Mouse (Mus musculus) lung, postnatal 0 days (tissue): ENCODE results near the gene Bnip3. TPM values are rescaled to one million over a fixed set of nuclear protein-coding genes. Genes with fewer than 3 reads are reported as not detected.

Experiments used
- ATAC-seq: fragments of 200-750 bp; cut with Nextera tagmentation; 2 replicates; pipeline ENCODE4 v1.8.0; 2017; ENCODE audit warnings: moderate library complexity
- DNase-seq: peaks from one replicate; pipeline ENCODE4 v3.0.0-alpha.2; 2016; ENCODE audit warnings: low spot score
- H3K27ac ChIP-seq: fragments of 300-500 bp; sonication (generic); 2 replicates; pipeline ENCODE4 v1.5.1; 2014; ENCODE audit warnings: antibody characterized with exemption, mild to moderate bottlenecking, low read length, mixed read lengths
- H3K27me3 ChIP-seq: fragments of 300-500 bp; sonication (generic); replicated peaks from 2 replicates; pipeline ENCODE4 v1.6.1; 2014; ENCODE audit warnings: low read length, mixed read lengths; ENCODE audit not compliant: insufficient read depth
- H3K36me3 ChIP-seq: fragments of 300-500 bp; sonication (generic); 2 replicates; pipeline ENCODE4 v1.6.1; 2014; ENCODE audit warnings: low read length, mixed read lengths; ENCODE audit not compliant: insufficient read depth
- H3K4me1 ChIP-seq: fragments of 300-500 bp; sonication (generic); 2 replicates; pipeline ENCODE4 v1.6.1; 2014; ENCODE audit warnings: antibody characterized with exemption, low read depth, low read length, mixed read lengths; ENCODE audit not compliant: insufficient read depth
- H3K4me2 ChIP-seq: fragments of 300-500 bp; sonication (generic); replicated peaks from 2 replicates; pipeline ENCODE4 v1.6.1; 2014; ENCODE audit warnings: low read depth, mild to moderate bottlenecking, low read length, moderate library complexity, mixed read lengths
- H3K4me3 ChIP-seq: fragments of 300-500 bp; sonication (generic); 2 replicates; pipeline ENCODE4 v1.5.1; 2014; ENCODE audit warnings: low read depth, low read length
- H3K9ac ChIP-seq: fragments of 300-500 bp; sonication (generic); replicated peaks from 2 replicates; pipeline ENCODE4 v1.6.1; 2014; ENCODE audit warnings: low read depth, mild to moderate bottlenecking
- H3K9me3 ChIP-seq: fragments of 300-500 bp; sonication (generic); 2 replicates; pipeline ENCODE4 v1.6.1; 2016; ENCODE audit warnings: low read length, mixed read lengths
- CTCF ChIP-seq: IDR thresholded peaks from 2 replicates; pipeline ENCODE4 v1.5.1; 2016; ENCODE audit warnings: antibody characterized with exemption, mild to moderate bottlenecking
- EP300 ChIP-seq: IDR thresholded peaks from 2 replicates; pipeline ENCODE4 v1.6.1; 2016; ENCODE audit warnings: antibody characterized with exemption, mild to moderate bottlenecking, control low read depth
- WGBS: fragments of 180-500 bp; shearing (Covaris S2); extraction: QIAGEN DNeasy Blood & Tissue Kit; methylation state at CpG from one replicate; pipeline ENCODE4 v1.1.7; 2014; 5-methylcytosine and 5-hydroxymethylcytosine counted together
- polyA plus RNA-seq: library from polyadenylated mRNA; unstranded; fragments of >200 nt; fragmentation: Nextera tagmentation; extraction: Ambion mirVana; gene quantifications from 2 replicates; pipeline ENCODE4 v1.2.1, GENCODE M21; 2015

Gene Bnip3
- polyA plus RNA-seq, 1 experiment from 2014 or later: 141 TPM

GRCm38 (mm10) chr7:138908768-138909276 is 497 bp downstream of the Bnip3 start:
- ATAC-seq (no peak), DNase-seq (peak; percentile 52)
- H3K4me3 ChIP-seq: peak overlapping the region; percentile 86
- H3K4me2 ChIP-seq: peak overlapping the region; percentile 91
- no peak for TF ChIP-seq CTCF
- TF ChIP-seq EP300: no peak
- H3K9me3 ChIP-seq: no peaks in the 10 kb centered on the region
- H3K36me3 ChIP-seq: no peaks in the 10 kb centered on the region
- H3K27me3 ChIP-seq: no peaks in the 10 kb centered on the region
- WGBS: 6% methylated on average over 10 of the region's 10 CpGs
- H3K4me1 ChIP-seq: peaks cover 26% of the 10 kb centered on the region
- H3K27ac ChIP-seq: peak overlapping the region; percentile 92
- peak overlapping the region; percentile 90 for H3K9ac ChIP-seq

DNA sequence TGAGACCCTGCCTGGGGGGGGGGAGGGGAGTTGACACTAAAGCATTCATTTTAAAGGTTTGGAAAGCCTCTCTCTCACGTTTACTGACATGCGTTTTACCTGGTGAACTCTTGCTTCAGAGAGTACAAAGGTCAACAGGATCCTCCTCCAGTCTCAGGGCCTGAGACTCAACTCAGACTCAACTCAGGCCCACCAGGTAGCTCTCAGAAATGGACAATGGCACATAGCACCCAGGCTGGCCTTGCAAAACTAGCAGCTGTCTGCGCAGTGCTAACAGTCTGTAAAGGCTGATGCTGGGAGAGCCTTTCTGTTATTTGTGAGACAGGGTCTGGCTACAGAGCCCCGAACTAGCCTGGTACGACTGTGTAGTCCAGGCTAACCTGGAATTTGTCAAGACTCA is 1.3 kb downstream of the Bnip3 start:
- no peaks in the 10 kb centered on the region for H3K9me3 ChIP-seq
- WGBS: 78% methylated on average over 5 of the region's 5 CpGs
- H3K27ac ChIP-seq: peak overlapping the region; percentile 92
- no peaks in the 10 kb centered on the region for H3K27me3 ChIP-seq
- peak overlapping the region; percentile 91 for H3K4me2 ChIP-seq
- H3K4me1 ChIP-seq: peaks cover 26% of the 10 kb centered on the region
- DNase-seq (no peak), ATAC-seq (no peak)
- TF ChIP-seq EP300: no peak
- no peak for TF ChIP-seq CTCF
- peak overlapping the region; percentile 90 for H3K9ac ChIP-seq
- peak overlapping the region; percentile 86 for H3K4me3 ChIP-seq
- H3K36me3 ChIP-seq: no peaks in the 10 kb centered on the region

GRCm38 (mm10) chr7:138907043-138907442 is 2.3 kb downstream of the Bnip3 start:
- peak overlapping the region; percentile 91 for H3K4me2 ChIP-seq
- DNase-seq: peak; percentile 86
- H3K4me3 ChIP-seq: peak overlapping the region; percentile 86
- no peaks in the 10 kb centered on the region for H3K27me3 ChIP-seq
- no peaks in the 10 kb centered on the region for H3K9me3 ChIP-seq
- no peaks in the 10 kb centered on the region for H3K36me3 ChIP-seq
- H3K27ac ChIP-seq: peak overlapping the region; percentile 92
- WGBS: 6% methylated on average over 7 of the region's 7 CpGs
- TF ChIP-seq EP300: no peak; the same call in 1 of the 2 replicates
- no peak for TF ChIP-seq CTCF
- ATAC-seq: peak; percentile 47
- peaks cover 26% of the 10 kb centered on the region for H3K4me1 ChIP-seq
- peak overlapping the region; percentile 4; the same call in 1 of the 2 replicates for H3K9ac ChIP-seq

GRCm38 (mm10) chr7:138906441-138906840 is 2.9 kb downstream of the Bnip3 start:
- ATAC-seq (peak; percentile 8; the same call in 1 of the 2 replicates), DNase-seq (peak; percentile 46)
- H3K27me3 ChIP-seq: no peaks in the 10 kb centered on the region
- H3K4me1 ChIP-seq: peaks cover 26% of the 10 kb centered on the region
- WGBS: 29% methylated on average over 1 of the region's 1 CpGs
- TF ChIP-seq EP300: peak; percentile 49
- TF ChIP-seq CTCF: no peak
- no peaks in the 10 kb centered on the region for H3K36me3 ChIP-seq
- no peaks in the 10 kb centered on the region for H3K9me3 ChIP-seq
- H3K9ac ChIP-seq: peak overlapping the region; percentile 4; the same call in 1 of the 2 replicates
- peak overlapping the region; percentile 91 for H3K4me2 ChIP-seq
- peak overlapping the region; percentile 92 for H3K27ac ChIP-seq
- H3K4me3 ChIP-seq: peak overlapping the region; percentile 86

DNA sequence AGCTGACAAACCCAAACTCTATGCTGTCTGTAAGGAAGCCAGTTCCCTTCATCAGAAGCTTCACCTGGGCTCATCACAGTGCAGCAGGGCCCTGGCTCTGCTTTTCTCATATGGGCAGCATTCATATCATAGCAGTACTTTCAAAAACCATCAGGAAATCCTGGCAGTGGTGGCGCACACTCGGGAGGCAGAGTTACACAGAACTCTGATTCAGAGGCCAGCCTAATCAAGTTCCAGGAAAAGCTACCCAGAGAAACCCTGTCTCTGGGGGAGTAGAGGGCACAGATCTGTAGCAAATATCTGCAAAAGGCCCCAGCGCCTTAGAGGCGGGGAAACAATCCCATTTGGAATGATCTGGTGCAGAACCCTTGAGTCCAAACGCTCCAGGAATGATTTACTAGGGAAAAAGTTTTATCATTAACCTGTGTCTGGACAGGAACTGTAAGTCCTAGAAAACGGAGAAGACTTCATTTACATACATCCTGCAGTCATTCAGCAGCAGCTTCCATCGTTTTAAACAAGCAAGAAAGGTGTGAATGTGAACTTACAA is 5.4 kb downstream of the Bnip3 start:
- H3K27me3 ChIP-seq: no peaks in the 10 kb centered on the region
- H3K9ac ChIP-seq: no peak overlapping the region
- H3K4me2 ChIP-seq: no peak overlapping the region
- TF ChIP-seq EP300 (no peak), CTCF (no peak)
- DNase-seq: no peak
- no peaks in the 10 kb centered on the region for H3K9me3 ChIP-seq
- no peak overlapping the region for H3K4me3 ChIP-seq
- H3K36me3 ChIP-seq: no peaks in the 10 kb centered on the region
- no peak overlapping the region for H3K27ac ChIP-seq
- 42% methylated on average over 7 of the region's 7 CpGs for WGBS
- peaks cover 19% of the 10 kb centered on the region; the same call in 1 of the 2 replicates for H3K4me1 ChIP-seq
- no peak for ATAC-seq

DNA sequence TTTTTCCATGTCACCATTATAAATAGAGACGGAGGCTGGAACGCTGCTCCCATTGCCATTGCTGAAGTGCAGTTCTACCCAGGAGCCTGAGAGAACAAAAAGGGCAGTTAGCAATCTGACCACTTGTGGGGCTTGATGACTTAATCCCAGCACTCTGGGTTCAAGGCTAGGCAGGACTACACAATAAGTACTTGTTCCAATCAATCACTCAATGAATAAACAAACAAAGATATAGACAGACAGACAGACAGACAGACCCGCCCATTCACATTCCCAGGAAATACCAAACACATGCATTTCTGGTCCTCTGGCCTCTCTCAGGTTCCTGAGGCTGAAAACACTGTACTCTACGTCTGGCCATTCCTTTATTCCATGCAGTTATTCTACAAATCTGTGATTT is 10.6 kb downstream of the Bnip3 start:
- Histone ChIP-seq H3K27ac (no peak overlapping the region), H3K9me3 (no peaks in the 10 kb centered on the region), H3K36me3 (peaks cover 19% of the 10 kb centered on the region; the same call in 1 of the 2 replicates), H3K27me3 (no peaks in the 10 kb centered on the region), H3K9ac (no peak overlapping the region), H3K4me1 (no peaks in the 10 kb centered on the region), H3K4me2 (no peak overlapping the region), H3K4me3 (no peak overlapping the region)
- 75% methylated on average over 4 of the region's 4 CpGs for WGBS
- TF ChIP-seq EP300 (no peak), CTCF (no peak)
- ATAC-seq (no peak), DNase-seq (no peak)
